Mouse (Mus musculus) MEL (cell line): ENCODE results near the gene Uxs1. TPM values are rescaled to one million over a fixed set of nuclear protein-coding genes. Genes with fewer than 3 reads are reported as not detected.

Experiments
- DNase-seq: peaks from one replicate; pipeline ENCODE4 v3.0.0; 2011; ENCODE audit warnings: low read depth, low spot score
- H3K27ac ChIP-seq: 2 replicates; pipeline ENCODE4 v1.5.1; 2012; ENCODE audit warnings: low read depth, mild to moderate bottlenecking, control low read depth, low read length, moderate library complexity; ENCODE audit not compliant: control insufficient read depth
- H3K27me3 ChIP-seq, 2 experiments: fragments of 150-350 bp in 1 of 2; sonication (generic) in 1 of 2; 2 replicates each; pipeline ENCODE4 v1.6.1; 2012; ENCODE audit warnings: low read length in 2 of 2, mild to moderate bottlenecking in 2 of 2, improper control_type of control experiment in 1 of 2, moderate library complexity in 1 of 2; ENCODE audit not compliant: insufficient read depth in 2 of 2, control insufficient read depth in 1 of 2
- H3K36me3 ChIP-seq, 2 experiments: 2 replicates each; pipeline ENCODE4 v1.6.1; 2012 to 2014; ENCODE audit warnings: low read length in 2 of 2, improper control_type of control experiment in 1 of 2, inconsistent platforms in 1 of 2, mild to moderate bottlenecking in 1 of 2; ENCODE audit not compliant: insufficient read depth in 2 of 2, control insufficient read depth in 1 of 2
- H3K4me1 ChIP-seq, 2 experiments: fragments of 150-350 bp in 1 of 2; sonication (generic) in 1 of 2; 2 replicates each; pipeline ENCODE4 v1.6.1; 2012; ENCODE audit warnings: low read length in 2 of 2, improper control_type of control experiment in 1 of 2, mild to moderate bottlenecking in 1 of 2; ENCODE audit not compliant: insufficient read depth in 2 of 2, control insufficient read depth in 1 of 2
- H3K4me3 ChIP-seq, 2 experiments: fragments of 150-350 bp in 1 of 2; sonication (generic) in 1 of 2; 2 replicates each; pipeline ENCODE4 v1.5.1; 2012; ENCODE audit warnings: low read depth in 2 of 2, low read length in 2 of 2, mild to moderate bottlenecking in 2 of 2, moderate library complexity in 2 of 2, control low read depth in 1 of 2, improper control_type of control experiment in 1 of 2; ENCODE audit not compliant: control insufficient read depth in 1 of 2, insufficient read depth in 1 of 2
- H3K79me2 ChIP-seq: 2 replicates; pipeline ENCODE4 v1.6.1; 2012; ENCODE audit warnings: mild to moderate bottlenecking, low read length, moderate library complexity; ENCODE audit not compliant: control insufficient read depth, poor library complexity, insufficient read depth
- H3K9ac ChIP-seq: 2 replicates; pipeline ENCODE4 v1.6.1; 2012; ENCODE audit warnings: low read depth, mild to moderate bottlenecking, control low read depth, low read length, moderate library complexity; ENCODE audit not compliant: control insufficient read depth, poor library complexity, severe bottlenecking
- H3K9me3 ChIP-seq: fragments of 150-350 bp; sonication (generic); replicated peaks from 2 replicates; pipeline ENCODE4 v1.6.1; 2012; ENCODE audit warnings: mild to moderate bottlenecking, low read length, improper control_type of control experiment, moderate library complexity; ENCODE audit not compliant: insufficient read depth
- CHD1 ChIP-seq: IDR thresholded peaks from 2 replicates; pipeline ENCODE4 v1.6.1; 2012; ENCODE audit warnings: low read depth, mild to moderate bottlenecking, inconsistent platforms, low read length, improper control_type of control experiment
- CTCF ChIP-seq, 3 experiments: IDR thresholded peaks in 2 of 3; conservative IDR thresholded peaks in 1 of 3; 2 replicates each; pipeline ENCODE4 v1.5.1; 2011 to 2012; ENCODE audit warnings: low read length in 3 of 3, low read depth in 2 of 3, mild to moderate bottlenecking in 2 of 3, improper control_type of control experiment in 1 of 3, inconsistent platforms in 1 of 3, mixed read lengths in 1 of 3, moderate library complexity in 1 of 3; ENCODE audit not compliant: control insufficient read depth in 1 of 3, insufficient read depth in 1 of 3, poor library complexity in 1 of 3, severe bottlenecking in 1 of 3
- E2F4 ChIP-seq: IDR thresholded peaks from 2 replicates; pipeline ENCODE4 v1.6.1; 2011; ENCODE audit warnings: low read depth, low read length, improper control_type of control experiment, borderline replicate concordance
- ELF1 ChIP-seq: IDR thresholded peaks from 2 replicates; pipeline ENCODE4 v1.6.1; 2014; ENCODE audit warnings: low read depth, mild to moderate bottlenecking, inconsistent platforms, low read length, improper control_type of control experiment, moderate library complexity
- GABPA ChIP-seq: IDR thresholded peaks from 2 replicates; pipeline ENCODE4 v1.6.1; 2012; ENCODE audit warnings: low read depth, mild to moderate bottlenecking, inconsistent platforms, low read length, improper control_type of control experiment, moderate library complexity
- HCFC1 ChIP-seq: IDR thresholded peaks from 2 replicates; pipeline ENCODE4 v1.6.1; 2012; ENCODE audit warnings: low read depth, mild to moderate bottlenecking, inconsistent platforms, low read length, improper control_type of control experiment, moderate library complexity
- MAFK ChIP-seq: IDR thresholded peaks from 2 replicates; pipeline ENCODE4 v1.6.1; 2011; ENCODE audit warnings: low read depth, mild to moderate bottlenecking, low read length, improper control_type of control experiment, borderline replicate concordance
- MEF2A ChIP-seq: IDR thresholded peaks from 2 replicates; pipeline ENCODE4 v1.6.1; 2014; ENCODE audit warnings: low read depth, mild to moderate bottlenecking, inconsistent platforms, low read length, improper control_type of control experiment; ENCODE audit not compliant: poor library complexity, insufficient replicate concordance, severe bottlenecking; ENCODE audit errors: extremely low read depth
- MXI1 ChIP-seq: IDR thresholded peaks from 2 replicates; pipeline ENCODE4 v1.6.1; 2011; ENCODE audit warnings: mild to moderate bottlenecking, low read depth, low read length, improper control_type of control experiment
- MYB ChIP-seq: IDR thresholded peaks from 2 replicates; pipeline ENCODE4 v1.6.1; 2011; ENCODE audit warnings: mild to moderate bottlenecking, low read depth, low read length, improper control_type of control experiment
- MYC ChIP-seq: IDR thresholded peaks from 2 replicates; pipeline ENCODE4 v1.6.1; 2011; ENCODE audit warnings: low read depth, mild to moderate bottlenecking, low read length, improper control_type of control experiment, moderate library complexity
- NELFE ChIP-seq: IDR thresholded peaks from 2 replicates; pipeline ENCODE4 v1.6.1; 2011; ENCODE audit warnings: low read depth, low read length, improper control_type of control experiment
- RCOR1 ChIP-seq: IDR thresholded peaks from 2 replicates; pipeline ENCODE4 v1.6.1; 2012; ENCODE audit warnings: low read depth, mild to moderate bottlenecking, inconsistent platforms, low read length, improper control_type of control experiment
- SMC3 ChIP-seq: IDR thresholded peaks from 2 replicates; pipeline ENCODE4 v1.6.1; 2011; ENCODE audit warnings: low read depth, low read length, improper control_type of control experiment
- TBP ChIP-seq: IDR thresholded peaks from 2 replicates; pipeline ENCODE4 v1.8.0; 2011; ENCODE audit warnings: low read depth, low read length, improper control_type of control experiment
- TCF12 ChIP-seq: IDR thresholded peaks from 2 replicates; pipeline ENCODE4 v1.6.1; 2014; ENCODE audit warnings: low read depth, mild to moderate bottlenecking, inconsistent platforms, low read length, improper control_type of control experiment, moderate library complexity
- UBTF ChIP-seq: IDR thresholded peaks from 2 replicates; pipeline ENCODE4 v1.6.1; 2012; ENCODE audit warnings: low read depth, mild to moderate bottlenecking, inconsistent platforms, low read length, improper control_type of control experiment, moderate library complexity, borderline replicate concordance; ENCODE audit not compliant: insufficient read depth
- USF1 ChIP-seq: IDR thresholded peaks from 2 replicates; pipeline ENCODE4 v1.6.1; 2014; ENCODE audit warnings: low read depth, mild to moderate bottlenecking, inconsistent platforms, low read length, improper control_type of control experiment, moderate library complexity
- USF2 ChIP-seq, 2 experiments: IDR thresholded peaks; 2 replicates each; pipeline ENCODE4 v1.6.1; 2011 to 2012; ENCODE audit warnings: improper control_type of control experiment in 2 of 2, low read length in 2 of 2, borderline replicate concordance in 1 of 2, inconsistent platforms in 1 of 2, low read depth in 1 of 2, mild to moderate bottlenecking in 1 of 2; ENCODE audit not compliant: insufficient read depth in 1 of 2
- ZMIZ1 ChIP-seq: IDR thresholded peaks from 2 replicates; pipeline ENCODE4 v1.6.1; 2012; ENCODE audit warnings: low read depth, mild to moderate bottlenecking, inconsistent platforms, low read length, improper control_type of control experiment, moderate library complexity
- ZNF384 ChIP-seq: IDR thresholded peaks from 2 replicates; pipeline ENCODE4 v1.6.1; 2012; ENCODE audit warnings: low read depth, mild to moderate bottlenecking, inconsistent platforms, low read length, improper control_type of control experiment
- polyA plus RNA-seq, 2 experiments: library from polyadenylated mRNA; stranded (reverse) in 1 of 2; unstranded in 1 of 2; fragments of >175 nt in 1 of 2; fragments of >200 nt in 1 of 2; gene quantifications; 2 replicates each; pipeline versions ENCODE4 v1.2.1 to v1.2.4; 2012; ENCODE audit warnings: low replicate concordance in 2 of 2, low read depth in 1 of 2; ENCODE audit not compliant: insufficient read length in 2 of 2, insufficient read depth in 1 of 2, missing spikeins in 1 of 2
- total RNA-seq: library from RNA; depleted of rRNA; stranded (reverse); fragments of 300-350 nt; gene quantifications from 2 replicates; pipeline ENCODE4 v1.2.3, GENCODE M21; 2012

Uxs1 gene
- total and polyA plus RNA-seq, 3 experiments = 16.9 to 26.2 TPM; not detected in 1

GRCm38 (mm10) chr1:43781195-43781594 is 46.4 kb downstream of the Uxs1 start:
- Histone ChIP-seq H3K27me3 (no peaks in the 10 kb centered on the region), H3K9ac (no peak overlapping the region), H3K36me3 (peaks cover 0 to 4% of the 10 kb centered on the region in 2 experiments; a peak in 2 of 4 replicates), H3K4me3 (no peak overlapping the region), H3K27ac (no peak overlapping the region), H3K4me1 (no peaks in the 10 kb centered on the region), H3K79me2 (no peaks in the 10 kb centered on the region), H3K9me3 (no peaks in the 10 kb centered on the region)
- no peak for TF ChIP-seq MYB
- no peak for TF ChIP-seq UBTF
- TF ChIP-seq NELFE = no peak
- no peak for TF ChIP-seq ZMIZ1
- DNase-seq = no peak

- Histone ChIP-seq H3K27ac (no peak overlapping the region), H3K4me3 (no peak overlapping the region), H3K27me3 (no peaks in the 10 kb centered on the region), H3K4me1 (no peaks in the 10 kb centered on the region), H3K9ac (no peak overlapping the region), H3K9me3 (no peaks in the 10 kb centered on the region), H3K79me2 (no peaks in the 10 kb centered on the region), H3K36me3 (peaks cover 0 to 7% of the 10 kb centered on the region in 2 experiments; a peak in 2 of 4 replicates)
- TF ChIP-seq MXI1 (no peak), CTCF (IDR thresholded peaks at IDR 0.05 in 2 of 3, conservative IDR thresholded peaks at IDR 0.05 in 1 of 3; ENCODE audit: control insufficient read depth in 1 of 3, insufficient read depth in 1 of 3, low read depth in 2 of 3, low read length in 3 of 3, poor library complexity in 1 of 3, severe bottlenecking in 1 of 3) (no peak), ELF1 (no peak), CHD1 (no peak), RCOR1 (no peak), NELFE (no peak), GABPA (no peak), MYB (no peak), MEF2A (no peak), HCFC1 (no peak)
- no peak for DNase-seq
Measured at GRCm38 (mm10) chr1:43776106-43776505, 51.5 kb downstream of the Uxs1 start.

- Histone ChIP-seq H3K27me3 (no peaks in the 10 kb centered on the region), H3K79me2 (no peaks in the 10 kb centered on the region), H3K4me1 (no peaks in the 10 kb centered on the region), H3K27ac (no peak overlapping the region), H3K36me3 (peaks cover 0 to 7% of the 10 kb centered on the region in 2 experiments; a peak in 2 of 4 replicates), H3K9me3 (no peaks in the 10 kb centered on the region), H3K9ac (no peak overlapping the region), H3K4me3 (no peak overlapping the region)
- DNase-seq = no peak
- TF ChIP-seq RCOR1 (no peak), HCFC1 (no peak), MYB (no peak), USF2 (IDR thresholded peaks at IDR 0.05; ENCODE audit: borderline replicate concordance in 1 of 2, insufficient read depth in 1 of 2, low read depth in 1 of 2, low read length in 2 of 2) (no peak), MAFK (no peak), TCF12 (no peak), SMC3 (no peak), E2F4 (no peak), TBP (no peak), MYC (no peak), USF1 (no peak), CTCF (IDR thresholded peaks at IDR 0.05 in 2 of 3, conservative IDR thresholded peaks at IDR 0.05 in 1 of 3; ENCODE audit: control insufficient read depth in 1 of 3, insufficient read depth in 1 of 3, low read depth in 2 of 3, low read length in 3 of 3, poor library complexity in 1 of 3, severe bottlenecking in 1 of 3) (no peak), ZNF384 (no peak)
Measured at GRCm38 (mm10) chr1:43774126-43774525, 53.5 kb downstream of the Uxs1 start.
